In the genomic region with DNA sequence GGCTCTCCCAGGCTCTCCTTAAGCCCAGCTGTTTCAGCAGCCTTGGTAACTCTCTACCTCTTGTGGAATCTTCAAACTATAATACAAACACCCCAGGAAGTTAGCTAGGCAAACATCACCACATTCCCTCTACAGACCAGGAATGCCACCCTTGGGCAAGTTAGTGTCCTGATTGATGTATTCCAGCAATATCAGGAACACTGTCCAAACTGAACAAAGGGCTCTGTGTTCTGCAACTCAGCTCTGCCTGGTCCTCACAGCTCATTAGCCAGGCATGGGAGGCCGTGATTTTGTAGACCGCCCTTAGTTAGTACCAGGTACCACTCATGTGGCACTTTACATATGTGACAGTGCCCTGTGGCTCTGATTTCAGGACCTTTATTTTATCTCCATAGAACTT, we compare ENCODE assay signal across 12 mouse cellular contexts.
"Had no signal": no experiment of that assay in that cellular context is flagged by ENCODE, and none has a peak within 500 bp of the region (broad histone marks: within the 10 kb centered on the region; RNA-seq: fewer than 3 reads in every experiment).

No protein-coding gene starts in this region.

- H3K27me3 ChIP-seq: kidney, embryonic 15.5 days; midbrain, embryonic 12.5 days had no signal

- H3K4me3 ChIP-seq: kidney, embryonic 15.5 days; limb, embryonic 12.5 days; midbrain, embryonic 12.5 days had no signal

- H3K4me2 ChIP-seq: kidney, embryonic 15.5 days; limb, embryonic 12.5 days; midbrain, embryonic 12.5 days had no signal

- H3K27ac ChIP-seq: kidney, embryonic 15.5 days; limb, embryonic 12.5 days; liver, embryonic 14.5 days; midbrain, embryonic 12.5 days; stomach, postnatal 0 days had no signal

- H3K9ac ChIP-seq: kidney, embryonic 15.5 days; limb, embryonic 12.5 days; liver, embryonic 14.5 days; midbrain, embryonic 12.5 days had no signal

- ATAC-seq: midbrain, embryonic 16.5 days had no signal

- H3K9me3 ChIP-seq: kidney, embryonic 15.5 days; midbrain, embryonic 12.5 days had no signal

- DNase-seq: kidney, adult 11 months; kidney, postnatal 14 days; lung, adult 2 months; lung, postnatal 10 days; lung, postnatal 4 days; thymus, postnatal 4 days had no signal

- H3K4me1 ChIP-seq: kidney, embryonic 15.5 days; midbrain, embryonic 12.5 days had no signal

- H3K36me3 ChIP-seq: kidney, embryonic 15.5 days; limb, embryonic 12.5 days; midbrain, embryonic 12.5 days had no signal
